Mouse (Mus musculus) ES-E14 (cell line): ENCODE results near the gene Cldnd1. TPM values are rescaled to one million over a fixed set of nuclear protein-coding genes. Genes with fewer than 3 reads are reported as not detected.

Experiments used
- total RNA-seq: library from RNA; depleted of rRNA; stranded (reverse); fragments of 300-350 nt; gene quantifications from 2 replicates; pipeline ENCODE4 v1.2.3, GENCODE M21; 2012; rRNA removed

Gene Cldnd1
- total RNA-seq, 1 experiment, result 32.4 TPM

Other genes starting within 250 kb of the Cldnd1 start
- gene St3gal6, start 203.7 kb upstream of the Cldnd1 start, total RNA-seq, result 0.90 and 2.2 TPM in 2 replicates
- gene Gm813, start 110.9 kb upstream of the Cldnd1 start, total RNA-seq, result not detected in 2 replicates
- gene E330017A01Rik, start 89.2 kb upstream of the Cldnd1 start, total RNA-seq, result not detected in 2 replicates
- 16.8 and 17.8 TPM in 2 replicates for gene Cpox, start 57.6 kb upstream of the Cldnd1 start, total RNA-seq
- gene Gpr15, start 8.8 kb upstream of the Cldnd1 start, total RNA-seq, result not detected in 2 replicates
- gene Olfr172, start 35.3 kb downstream of the Cldnd1 start, total RNA-seq, result not detected in 2 replicates
- not detected in 2 replicates for gene Olfr173, start 72.4 kb downstream of the Cldnd1 start, total RNA-seq
- gene Olfr175-ps1, start 98.9 kb downstream of the Cldnd1 start, total RNA-seq, result not detected in 2 replicates
- not detected in 2 replicates for gene Olfr177, start 146.9 kb downstream of the Cldnd1 start, total RNA-seq
- not detected in 2 replicates for gene Olfr178, start 164.2 kb downstream of the Cldnd1 start, total RNA-seq
- not detected in 2 replicates for gene Olfr181, start 200.8 kb downstream of the Cldnd1 start, total RNA-seq
- gene Olfr180, start 201.5 kb downstream of the Cldnd1 start, total RNA-seq, result not detected in 2 replicates